ENCODE assay signal across 19 mouse cellular contexts in genomic region chr14:45696098-45696497, GRCm38 (mm10). TPM values are rescaled to one million over a fixed set of nuclear protein-coding genes. Genes with fewer than 3 reads are reported as not detected.
A peak's percentile ranks its signal among the peaks of the same experiment; 100 is the strongest.
DNase-seq lines count a peak whose midpoint lies in the region; ATAC-seq and TF ChIP-seq lines count a peak whose summit lies in the region.
"Had no signal": no experiment of that assay in that cellular context is flagged by ENCODE, and none has a peak within 500 bp of the region (broad histone marks: within the 10 kb centered on the region; RNA-seq: fewer than 3 reads in every experiment).

No protein-coding gene starts in this region.

- ATAC-seq in lung, embryonic 16.5 days (ENCODE audit: low read depth) = peak; percentile 62; the same call in 1 of the 2 replicates
- ATAC-seq in lung, postnatal 0 days = peak; percentile 56; the same call in 1 of the 2 replicates
- ATAC-seq: activated CD4-positive, CD25-positive, alpha-beta regulatory T cell, adult 4 months; CD4-positive, CD25-positive, alpha-beta regulatory T cell, adult 4 months; Patski had no signal

- DNase-seq in lung, adult 18-20 months = no peak
- DNase-seq in lung, postnatal 0 days (ENCODE audit: low spot score) = peak; percentile 56
- no peak for DNase-seq in lung, postnatal 4 days
- DNase-seq: adrenal gland, adult 2 months; adrenal gland, adult 8-10 months; adrenal gland, postnatal 10 days; adrenal gland, postnatal 14 days; adrenal gland, postnatal 25 days; adrenal gland, postnatal 36 days; B cell, adult 2 months; cerebellum, adult 11 months; cerebellum, adult 11-12 months; cerebellum, adult 18-20 months had no signal

- H3K27me3 ChIP-seq in lung, embryonic 16.5 days (ENCODE audit: control insufficient read depth, insufficient read depth, low read depth, low read length) = no peaks in the 10 kb centered on the region
- no peaks in the 10 kb centered on the region for H3K27me3 ChIP-seq in lung, postnatal 0 days (replicated peaks; ENCODE audit: insufficient read depth, low read length)
- H3K27me3 ChIP-seq: CH12.LX, Patski had no signal

- WGBS in lung, embryonic 16.5 days = 56% methylated on average over 2 of the region's 2 CpGs
- 70% methylated on average over 2 of the region's 2 CpGs for WGBS in lung, postnatal 0 days

- H3K4me2 ChIP-seq in lung, embryonic 16.5 days (ENCODE audit: low read depth, low read length) = no peak overlapping the region
- H3K4me2 ChIP-seq in lung, postnatal 0 days (replicated peaks; ENCODE audit: low read depth, low read length) = no peak overlapping the region

- H3K4me3 ChIP-seq in lung, embryonic 16.5 days (ENCODE audit: low read length) = no peak overlapping the region
- H3K4me3 ChIP-seq in lung, postnatal 0 days (ENCODE audit: low read depth, low read length) = no peak overlapping the region

- no peak for TF ChIP-seq CTCF in lung, postnatal 0 days (IDR thresholded peaks at IDR 0.05)

- H3K36me3 ChIP-seq in lung, embryonic 16.5 days (ENCODE audit: control insufficient read depth, insufficient read depth, low read length) = no peaks in the 10 kb centered on the region
- H3K36me3 ChIP-seq in lung, postnatal 0 days (ENCODE audit: insufficient read depth, low read length) = no peaks in the 10 kb centered on the region
- H3K36me3 ChIP-seq: G1E had no signal

- TF ChIP-seq EP300 in lung, postnatal 0 days (IDR thresholded peaks at IDR 0.05) = 0 out of 2 replicates have a peak, but pooled peaks have one; percentile 19

- H3K4me1 ChIP-seq in lung, embryonic 16.5 days (replicated peaks; ENCODE audit: control insufficient read depth, insufficient read depth, low read length) = no peaks in the 10 kb centered on the region; the same call in 1 of the 2 replicates
- H3K4me1 ChIP-seq in lung, postnatal 0 days (ENCODE audit: insufficient read depth, low read depth, low read length) = no peaks in the 10 kb centered on the region

- no peaks in the 10 kb centered on the region for H3K9me3 ChIP-seq in lung, embryonic 16.5 days (ENCODE audit: control insufficient read depth, low read length)
- no peaks in the 10 kb centered on the region for H3K9me3 ChIP-seq in lung, postnatal 0 days (ENCODE audit: low read length)
- H3K9me3 ChIP-seq: G1E had no signal

- H3K9ac ChIP-seq in lung, embryonic 16.5 days (ENCODE audit: low read length) = no peak overlapping the region
- H3K9ac ChIP-seq in lung, postnatal 0 days (replicated peaks; ENCODE audit: low read depth) = no peak overlapping the region

- H3K27ac ChIP-seq in lung, embryonic 16.5 days (ENCODE audit: low read length) = no peak overlapping the region
- H3K27ac ChIP-seq in lung, postnatal 0 days (ENCODE audit: low read length) = no peak overlapping the region

RNA-seq across cellular contexts. Expression of gene Ddhd1, which starts 38.2 kb away (rescaled TPM):
- polyA plus RNA-seq in lung, embryonic 16.5 days (2015; fragmentation: Nextera tagmentation; extraction: Ambion mirVana) = 5.0 and 5.7 TPM in 2 replicates
- polyA plus RNA-seq in lung, postnatal 0 days (2015; fragmentation: Nextera tagmentation; extraction: Ambion mirVana) = 7.5 and 8.0 TPM in 2 replicates
